Mouse (Mus musculus) midbrain, embryonic 15.5 days (tissue): ENCODE data around the gene Irx5. TPM values are rescaled to one million over a fixed set of nuclear protein-coding genes. Genes with fewer than 3 reads are reported as not detected.

Experiments
- ATAC-seq: fragments of 200-750 bp; cut with Nextera tagmentation; replicated peaks from 2 replicates; pipeline ENCODE4 v1.8.0; 2017; ENCODE audit warnings: moderate TSS enrichment
- H3K27ac ChIP-seq: fragments of 300-500 bp; sonication (generic); 2 replicates; pipeline ENCODE4 v1.5.1; 2015; ENCODE audit warnings: mild to moderate bottlenecking, inconsistent platforms
- H3K27me3 ChIP-seq: fragments of 300-500 bp; sonication (generic); replicated peaks from 2 replicates; pipeline ENCODE4 v1.6.1; 2015; ENCODE audit warnings: inconsistent platforms
- H3K36me3 ChIP-seq: fragments of 300-500 bp; sonication (generic); replicated peaks from 2 replicates; pipeline ENCODE4 v1.6.1; 2015; ENCODE audit warnings: inconsistent platforms
- H3K4me1 ChIP-seq: fragments of 300-500 bp; sonication (generic); 2 replicates; pipeline ENCODE4 v1.6.1; 2015; ENCODE audit warnings: inconsistent platforms
- H3K4me2 ChIP-seq: fragments of 300-500 bp; sonication (generic); 2 replicates; pipeline ENCODE4 v1.6.1; 2015; ENCODE audit warnings: inconsistent platforms, mild to moderate bottlenecking, moderate library complexity
- H3K4me3 ChIP-seq: fragments of 300-500 bp; sonication (generic); 2 replicates; pipeline ENCODE4 v1.5.1; 2015; ENCODE audit warnings: mild to moderate bottlenecking, inconsistent platforms
- H3K9ac ChIP-seq: fragments of 300-500 bp; sonication (generic); 2 replicates; pipeline ENCODE4 v1.6.1; 2015; ENCODE audit warnings: mild to moderate bottlenecking, inconsistent platforms
- H3K9me3 ChIP-seq: fragments of 300-500 bp; sonication (generic); 2 replicates; pipeline ENCODE4 v1.6.1; 2016; ENCODE audit warnings: inconsistent platforms
- WGBS: fragments of 180-500 bp; shearing (Covaris S2); methylation state at CpG from one replicate; pipeline ENCODE4 v1.1.7; 2015; ENCODE audit warnings: mixed read lengths; 5-methylcytosine and 5-hydroxymethylcytosine counted together
- polyA plus RNA-seq: library from polyadenylated mRNA; unstranded; fragments of >200 nt; fragmentation: Nextera tagmentation; extraction: Ambion mirVana; gene quantifications from 2 replicates; pipeline ENCODE4 v1.2.1, GENCODE M21; 2015

Irx5 gene
- polyA plus RNA-seq, 1 experiment from 2014 or later = 24.3 TPM

DNA sequence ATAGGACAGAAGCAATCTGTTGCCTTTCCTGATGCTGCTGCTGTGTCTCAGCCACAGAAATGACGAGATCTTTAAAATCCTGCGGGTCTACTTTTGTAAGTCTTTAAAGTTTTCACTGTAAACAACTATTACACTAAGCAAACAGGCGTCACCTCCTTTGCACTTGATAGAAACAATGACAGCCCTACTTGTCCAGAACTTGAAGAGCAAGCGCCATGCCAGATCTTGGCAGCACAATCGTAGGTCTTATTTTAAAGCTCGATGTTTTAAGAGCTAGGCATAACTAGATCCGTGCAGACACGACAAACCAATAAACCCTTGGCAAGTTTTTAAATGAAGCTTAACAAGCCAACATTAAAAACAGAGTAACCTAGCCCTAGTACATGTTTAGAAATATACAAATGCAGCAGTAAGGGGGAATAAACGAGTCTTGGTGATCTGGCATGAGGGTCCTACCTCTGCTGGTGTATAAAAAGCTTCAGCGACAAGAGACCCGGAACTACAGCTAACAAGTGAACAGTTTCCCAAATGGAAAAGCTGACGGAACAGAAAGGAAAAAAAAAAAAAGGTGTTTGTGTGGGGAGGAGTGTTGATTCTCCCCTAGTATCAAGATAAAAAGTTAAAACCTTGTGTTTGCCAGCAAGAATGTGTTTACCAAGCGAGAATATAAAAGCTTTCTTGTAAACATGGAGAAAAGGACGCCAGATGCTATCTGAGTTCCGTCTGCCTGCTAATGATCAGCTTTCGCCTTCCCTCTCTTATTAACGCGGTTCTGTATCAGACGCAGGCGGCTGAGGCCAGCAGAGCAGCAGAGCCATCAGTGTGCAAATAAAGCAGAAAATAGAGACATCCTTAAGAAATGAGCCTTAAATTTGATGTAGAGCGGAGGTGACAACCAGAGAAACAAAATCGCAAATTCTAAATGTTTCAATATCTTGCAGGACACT, 2.6 kb upstream of the Irx5 start:
- peak overlapping the region; percentile 32 for H3K9ac ChIP-seq
- H3K27ac ChIP-seq = peak overlapping the region; percentile 93
- peak overlapping the region; percentile 76 for H3K4me2 ChIP-seq
- H3K4me1 ChIP-seq = peaks cover 44% of the 10 kb centered on the region
- H3K27me3 ChIP-seq = no peaks in the 10 kb centered on the region
- H3K4me3 ChIP-seq = peak overlapping the region; percentile 70
- H3K9me3 ChIP-seq = no peaks in the 10 kb centered on the region
- 2% methylated on average over 22 of the region's 22 CpGs for whole genome bisulfite sequencing
- H3K36me3 ChIP-seq = no peaks in the 10 kb centered on the region
- no peak for ATAC-seq

DNA sequence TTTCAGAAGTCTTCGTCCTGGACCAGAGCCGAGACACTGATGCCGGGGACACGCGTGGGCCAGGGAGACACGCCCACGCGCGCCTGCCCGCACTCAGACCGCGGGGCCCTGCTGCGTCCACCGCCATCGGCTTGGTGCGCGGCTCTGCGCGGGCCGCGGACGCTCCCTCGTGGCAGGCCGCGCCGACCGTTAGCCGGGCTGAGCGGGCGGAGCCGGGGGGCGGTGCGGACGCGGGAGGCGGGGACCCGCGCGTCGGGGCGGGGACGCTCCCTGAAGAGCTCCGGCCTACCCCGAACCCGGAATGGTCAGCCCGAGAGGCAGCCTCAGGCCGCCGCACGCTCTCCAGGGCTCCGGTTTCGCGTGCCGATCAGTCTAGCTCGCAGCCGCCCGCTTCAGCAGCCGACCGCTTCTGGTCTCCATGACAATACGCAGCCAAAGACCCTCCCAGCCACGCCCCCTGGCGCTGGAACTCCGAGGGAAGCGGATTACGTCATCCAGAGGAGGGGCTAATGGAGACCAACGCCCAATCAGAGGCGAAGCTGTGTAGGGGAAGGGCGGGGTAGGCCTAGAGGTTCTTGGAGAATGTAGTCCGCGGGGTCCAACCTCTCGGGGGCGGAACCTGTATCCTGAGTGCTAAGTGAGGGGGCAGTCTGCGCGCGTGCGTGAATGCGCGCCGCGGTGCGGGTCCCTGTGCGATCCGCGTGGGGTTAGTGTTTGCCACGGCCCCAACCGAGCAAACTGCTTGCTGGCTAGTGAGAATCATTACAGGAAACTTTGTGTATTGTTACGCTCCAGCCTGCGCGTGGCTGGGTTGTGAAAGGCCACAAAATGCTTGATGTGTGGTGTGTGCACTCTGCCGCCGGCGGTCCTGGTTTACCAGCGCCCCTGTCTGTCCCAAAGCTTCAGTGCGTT, 1.5 kb upstream of the Irx5 start:
- Histone ChIP-seq H3K4me1 (peaks cover 45% of the 10 kb centered on the region), H3K36me3 (no peaks in the 10 kb centered on the region), H3K27me3 (no peaks in the 10 kb centered on the region), H3K4me3 (peak overlapping the region; percentile 70), H3K9ac (peak overlapping the region; percentile 56), H3K4me2 (peak overlapping the region; percentile 76), H3K9me3 (no peaks in the 10 kb centered on the region), H3K27ac (peak overlapping the region; percentile 93)
- under 1% methylated on average over 90 of the region's 93 CpGs for WGBS
- ATAC-seq = peak; percentile 96

DNA sequence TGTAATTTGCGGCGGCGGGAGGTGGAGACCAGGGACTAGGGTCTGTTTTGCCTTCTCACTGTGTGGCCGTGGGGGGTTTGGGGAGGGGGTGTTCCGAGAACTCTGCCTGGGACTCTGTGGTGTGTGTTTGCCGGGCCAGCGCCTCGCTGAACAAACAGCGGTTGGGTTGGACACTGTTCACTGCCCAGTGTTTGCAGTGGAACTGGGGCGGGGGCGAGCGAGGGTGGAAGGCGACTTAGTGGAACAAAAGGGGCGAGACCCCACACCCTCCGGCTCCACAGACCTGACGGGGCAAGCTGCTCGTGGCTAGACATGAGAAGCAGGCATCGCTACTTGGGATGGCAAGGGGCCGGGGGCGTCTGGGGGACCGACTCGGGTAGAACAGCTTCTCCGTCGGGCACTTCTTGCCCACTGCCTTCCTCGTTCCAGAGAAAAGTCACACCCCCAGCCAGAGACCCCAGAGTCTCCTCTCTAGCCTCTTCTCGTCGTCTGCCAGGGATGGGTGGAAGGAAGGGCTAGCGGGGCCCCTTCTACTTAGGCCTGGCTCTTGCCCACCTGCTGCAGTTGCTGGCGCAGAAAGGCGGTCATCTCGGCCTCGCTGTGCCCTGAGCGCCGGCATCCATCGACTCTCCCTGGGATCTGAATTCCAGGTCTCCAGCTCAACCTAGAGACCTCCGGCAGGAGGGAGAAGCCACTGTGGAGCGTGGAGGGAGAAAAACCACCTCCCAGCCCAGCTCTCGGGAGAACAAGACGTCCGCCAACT, 631 bp upstream of the Irx5 start:
- H3K9ac ChIP-seq = peak overlapping the region; percentile 35
- peak overlapping the region; percentile 93 for H3K27ac ChIP-seq
- no peak; the same call in 1 of the 2 replicates for ATAC-seq

DNA sequence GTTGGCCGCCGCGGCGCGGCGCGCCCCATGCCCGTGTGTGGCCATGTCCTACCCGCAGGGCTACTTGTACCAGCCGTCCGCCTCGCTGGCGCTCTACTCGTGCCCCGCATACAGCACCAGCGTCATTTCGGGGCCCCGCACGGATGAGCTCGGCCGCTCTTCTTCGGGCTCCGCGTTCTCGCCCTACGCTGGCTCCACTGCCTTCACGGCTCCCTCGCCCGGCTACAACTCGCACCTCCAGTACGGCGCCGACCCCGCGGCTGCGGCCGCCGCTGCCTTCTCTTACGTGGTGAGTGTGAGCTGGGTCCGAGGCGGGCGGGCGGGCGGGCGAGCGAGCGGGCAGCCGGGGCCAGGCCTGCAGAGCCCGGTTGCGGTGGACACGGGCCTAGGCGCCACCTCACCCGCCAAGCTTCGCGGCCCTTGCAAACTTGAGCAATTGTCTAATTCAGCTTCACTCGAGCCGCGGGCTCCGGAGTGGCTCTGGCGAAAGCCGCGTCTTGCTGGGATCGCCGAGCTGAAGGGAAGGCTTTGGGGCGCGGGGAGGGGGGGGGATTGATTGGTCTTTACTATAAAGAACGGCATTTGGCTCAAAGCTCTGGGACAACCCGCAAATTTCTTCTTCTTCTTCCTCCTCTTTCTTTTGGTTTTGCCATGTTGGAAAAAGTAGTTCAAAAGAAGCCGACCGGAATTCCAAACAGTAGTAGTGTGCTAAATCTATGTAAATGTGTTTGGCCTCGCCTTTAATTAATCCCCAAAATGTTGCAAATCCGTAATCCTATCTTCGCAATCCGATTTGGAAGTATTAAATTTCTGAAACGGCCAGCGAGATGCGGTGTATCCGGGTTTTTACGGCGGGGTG, 945 bp downstream of the Irx5 start:
- H3K4me3 ChIP-seq = peak overlapping the region; percentile 70
- under 1% methylated on average over 78 of the region's 80 CpGs for WGBS
- ATAC-seq = no peak
- H3K27ac ChIP-seq = peak overlapping the region; percentile 93
- H3K4me1 ChIP-seq = peaks cover 38% of the 10 kb centered on the region
- no peaks in the 10 kb centered on the region for H3K36me3 ChIP-seq
- H3K9me3 ChIP-seq = no peaks in the 10 kb centered on the region
- peak overlapping the region; percentile 76 for H3K4me2 ChIP-seq
- no peaks in the 10 kb centered on the region for H3K27me3 ChIP-seq
- peak overlapping the region; percentile 58 for H3K9ac ChIP-seq

More for the DNA sequence above, 631 bp upstream of the Irx5 start:
- no peaks in the 10 kb centered on the region for H3K9me3 ChIP-seq
- H3K4me1 ChIP-seq = peaks cover 46% of the 10 kb centered on the region
- peak overlapping the region; percentile 76 for H3K4me2 ChIP-seq
- H3K4me3 ChIP-seq = peak overlapping the region; percentile 70
- no peaks in the 10 kb centered on the region for H3K27me3 ChIP-seq
- WGBS = under 1% methylated on average over 40 of the region's 40 CpGs
- H3K36me3 ChIP-seq = no peaks in the 10 kb centered on the region

DNA sequence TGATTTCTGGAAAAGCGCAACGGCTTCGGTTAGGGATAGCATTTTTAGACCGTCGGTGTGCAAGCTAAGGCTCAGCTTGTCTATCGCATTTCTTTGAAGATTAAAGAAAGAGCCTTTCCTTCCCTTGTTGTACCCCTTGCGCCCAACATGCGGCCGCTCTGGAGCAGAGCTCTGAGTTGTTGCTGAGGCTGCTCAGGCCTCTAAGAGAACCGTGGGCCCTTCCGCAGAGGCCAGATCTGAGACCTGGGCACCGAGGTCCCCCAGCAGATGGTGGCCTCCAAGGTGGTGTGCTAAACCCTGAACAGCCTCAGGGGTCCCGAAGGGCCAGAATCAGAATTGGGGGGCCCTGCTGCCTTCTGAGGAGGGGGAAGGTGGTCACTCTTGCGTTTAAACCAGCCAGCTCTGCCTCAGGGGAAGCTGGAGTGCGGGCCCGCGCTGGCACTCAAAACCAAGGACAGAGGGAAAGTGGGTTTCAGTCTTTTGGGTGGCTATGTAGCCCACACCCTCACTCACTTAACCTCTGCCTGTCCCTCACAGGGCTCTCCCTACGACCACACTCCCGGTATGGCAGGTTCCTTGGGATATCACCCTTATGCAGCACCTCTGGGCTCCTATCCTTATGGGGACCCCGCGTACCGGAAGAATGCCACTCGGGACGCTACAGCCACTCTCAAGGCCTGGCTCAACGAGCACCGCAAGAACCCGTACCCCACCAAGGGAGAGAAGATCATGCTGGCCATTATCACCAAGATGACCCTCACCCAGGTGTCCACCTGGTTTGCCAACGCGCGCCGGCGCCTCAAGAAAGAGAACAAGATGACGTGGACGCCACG, 1.8 kb downstream of the Irx5 start:
- Histone ChIP-seq H3K27ac (peak overlapping the region; percentile 93), H3K4me2 (peak overlapping the region; percentile 76), H3K36me3 (no peaks in the 10 kb centered on the region), H3K4me3 (peak overlapping the region; percentile 70), H3K9ac (peak overlapping the region; percentile 58), H3K27me3 (no peaks in the 10 kb centered on the region), H3K4me1 (peaks cover 38% of the 10 kb centered on the region), H3K9me3 (no peaks in the 10 kb centered on the region)
- ATAC-seq = no peak
- WGBS = under 1% methylated on average over 35 of the region's 35 CpGs

DNA sequence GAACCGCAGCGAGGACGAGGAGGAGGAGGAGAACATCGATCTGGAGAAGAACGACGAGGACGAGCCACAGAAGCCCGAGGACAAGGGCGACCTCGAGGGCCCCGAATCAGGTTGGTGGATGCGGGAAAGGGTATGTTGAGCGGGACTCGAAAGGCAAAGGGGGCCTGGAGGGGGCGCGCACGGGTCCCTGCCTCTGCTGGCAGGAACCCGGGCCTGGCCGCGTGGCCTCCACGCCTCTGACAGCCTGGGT, 2.3 kb downstream of the Irx5 start:
- under 1% methylated on average over 21 of the region's 21 CpGs for WGBS
- Histone ChIP-seq H3K9ac (peak overlapping the region; percentile 58), H3K9me3 (no peaks in the 10 kb centered on the region), H3K4me3 (peak overlapping the region; percentile 70), H3K27me3 (peaks cover 3% of the 10 kb centered on the region; the same call in 1 of the 2 replicates), H3K4me2 (peak overlapping the region; percentile 76), H3K4me1 (peaks cover 40% of the 10 kb centered on the region), H3K27ac (peak overlapping the region; percentile 93), H3K36me3 (no peaks in the 10 kb centered on the region)
- no peak for ATAC-seq

DNA sequence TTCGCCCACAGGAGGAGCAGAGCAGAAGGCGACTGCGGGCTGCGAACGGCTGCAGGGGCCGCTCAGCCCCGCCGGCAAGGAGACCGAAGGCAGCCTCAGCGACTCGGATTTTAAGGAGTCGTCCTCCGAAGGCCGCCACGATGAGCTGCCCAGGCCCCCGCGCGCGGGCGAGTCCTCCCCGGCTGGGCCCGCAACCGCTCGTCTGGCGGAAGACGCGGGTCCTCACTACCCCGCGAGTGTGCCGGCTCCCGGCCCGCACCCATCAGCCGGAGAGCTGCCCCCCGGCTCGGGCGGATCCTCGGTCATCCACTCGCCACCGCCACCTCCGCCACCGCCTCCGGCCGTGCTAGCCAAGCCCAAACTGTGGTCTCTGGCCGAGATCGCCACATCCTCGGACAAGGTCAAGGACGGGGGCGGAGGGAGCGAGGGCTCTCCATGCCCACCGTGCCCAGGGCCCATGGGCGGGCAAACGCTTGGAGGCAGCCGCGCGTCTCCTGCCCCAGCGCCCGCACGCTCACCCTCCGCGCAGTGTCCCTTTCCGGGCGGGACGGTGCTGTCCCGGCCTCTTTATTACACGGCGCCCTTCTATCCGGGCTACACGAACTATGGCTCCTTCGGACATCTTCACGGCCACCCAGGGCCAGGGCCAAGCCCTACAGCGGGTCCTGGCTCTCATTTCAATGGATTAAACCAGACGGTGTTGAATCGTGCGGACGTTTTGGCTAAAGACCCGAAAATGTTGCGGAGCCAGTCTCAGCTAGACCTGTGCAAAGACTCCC, 2.8 kb downstream of the Irx5 start:
- Histone ChIP-seq H3K36me3 (no peaks in the 10 kb centered on the region), H3K27ac (peak overlapping the region; percentile 93), H3K9me3 (no peaks in the 10 kb centered on the region), H3K27me3 (peaks cover 3% of the 10 kb centered on the region; the same call in 1 of the 2 replicates), H3K4me3 (peak overlapping the region; percentile 70), H3K4me2 (peak overlapping the region; percentile 76), H3K4me1 (peaks cover 40% of the 10 kb centered on the region), H3K9ac (peak overlapping the region; percentile 58)
- no peak for ATAC-seq
- WGBS = under 1% methylated on average over 77 of the region's 77 CpGs

DNA sequence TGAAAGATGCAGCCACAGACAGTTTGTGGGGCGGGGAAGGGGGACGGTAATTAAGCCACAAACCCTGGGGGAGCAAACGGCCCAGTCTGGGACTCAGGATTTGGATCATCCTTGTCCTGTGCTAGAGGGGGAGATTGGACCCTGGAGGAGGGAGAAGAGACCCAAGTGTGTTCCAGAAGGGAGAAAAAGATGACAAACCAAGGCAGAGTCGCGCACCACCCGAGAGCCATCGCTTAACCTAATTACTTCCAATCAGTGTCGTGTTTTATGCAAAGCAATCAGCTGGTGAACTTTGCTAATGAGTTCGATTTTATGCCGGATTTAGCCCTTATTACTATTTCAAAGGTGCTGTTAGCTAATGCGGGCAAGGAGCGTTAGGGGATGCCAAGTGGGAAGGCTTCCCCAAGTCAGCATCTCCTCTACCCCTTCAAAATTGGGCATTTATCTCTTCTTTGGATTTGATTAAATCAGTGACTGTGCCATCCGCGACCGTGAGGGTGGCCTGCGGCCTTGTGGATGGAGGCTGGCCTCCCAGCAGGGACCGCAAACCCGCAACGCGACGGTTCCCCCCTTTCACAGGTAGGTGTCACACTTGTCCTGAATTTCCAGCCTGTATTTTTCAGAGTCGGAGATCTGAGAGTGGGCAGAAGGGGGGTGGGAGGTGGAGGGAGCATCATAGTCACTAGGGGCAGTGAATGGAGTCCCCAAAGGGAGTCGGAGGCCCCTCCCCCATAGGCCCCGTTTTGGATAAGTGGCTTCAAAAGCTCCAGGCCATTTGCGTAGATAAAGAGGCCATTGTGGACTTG, 4.3 kb downstream of the Irx5 start:
- no peaks in the 10 kb centered on the region for H3K9me3 ChIP-seq
- peak; percentile 32 for ATAC-seq
- H3K36me3 ChIP-seq = no peaks in the 10 kb centered on the region
- H3K4me2 ChIP-seq = peak overlapping the region; percentile 47
- 3% methylated on average over 25 of the region's 25 CpGs for WGBS
- peaks cover 49% of the 10 kb centered on the region for H3K4me1 ChIP-seq
- H3K27ac ChIP-seq = peak overlapping the region; percentile 69
- H3K27me3 ChIP-seq = peaks cover 3% of the 10 kb centered on the region; the same call in 1 of the 2 replicates
- H3K4me3 ChIP-seq = peak overlapping the region; percentile 33
- H3K9ac ChIP-seq = peak overlapping the region; percentile 5

DNA sequence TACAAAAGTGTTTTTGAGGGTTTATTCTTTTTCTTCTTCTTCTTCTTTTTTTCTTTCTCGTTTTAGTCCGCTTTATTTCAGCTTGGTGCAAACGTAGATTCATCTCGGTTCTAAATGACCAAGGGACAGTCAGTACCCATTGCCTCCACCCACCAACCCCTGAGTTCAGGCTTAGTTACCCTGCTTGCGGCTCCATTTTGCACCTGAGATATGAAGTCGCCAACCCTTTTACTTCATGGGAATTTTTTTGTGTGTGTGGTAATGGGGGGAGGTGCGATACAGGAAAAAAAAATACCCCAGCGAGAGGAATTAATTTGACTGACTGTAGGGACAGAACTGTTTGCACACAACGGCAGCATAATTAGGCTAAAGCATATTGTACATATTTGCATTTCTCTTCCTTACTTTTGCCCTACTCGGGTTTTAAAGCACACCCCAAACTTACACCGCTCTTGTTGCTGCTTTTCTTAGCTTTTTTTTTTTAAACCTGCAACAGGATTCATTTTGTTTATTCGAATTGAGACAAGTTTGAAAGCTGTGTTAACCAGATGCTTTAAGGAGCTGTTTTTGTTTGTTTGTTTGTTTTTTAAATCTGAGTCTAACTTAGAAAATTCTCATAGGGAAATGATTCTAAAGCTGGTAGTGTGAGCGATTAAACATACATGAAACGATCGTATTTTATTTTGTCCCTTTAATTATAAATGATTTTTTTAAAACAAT, 5.1 kb downstream of the Irx5 start:
- Histone ChIP-seq H3K4me2 (peak overlapping the region; percentile 47), H3K27me3 (peaks cover 11% of the 10 kb centered on the region), H3K9ac (peak overlapping the region; percentile 40; the same call in 1 of the 2 replicates), H3K4me1 (peaks cover 49% of the 10 kb centered on the region), H3K36me3 (no peaks in the 10 kb centered on the region), H3K9me3 (no peaks in the 10 kb centered on the region), H3K27ac (peak overlapping the region; percentile 69), H3K4me3 (peak overlapping the region; percentile 33)
- ATAC-seq = no peak
- WGBS = 3% methylated on average over 15 of the region's 15 CpGs
